In the genomic region with DNA sequence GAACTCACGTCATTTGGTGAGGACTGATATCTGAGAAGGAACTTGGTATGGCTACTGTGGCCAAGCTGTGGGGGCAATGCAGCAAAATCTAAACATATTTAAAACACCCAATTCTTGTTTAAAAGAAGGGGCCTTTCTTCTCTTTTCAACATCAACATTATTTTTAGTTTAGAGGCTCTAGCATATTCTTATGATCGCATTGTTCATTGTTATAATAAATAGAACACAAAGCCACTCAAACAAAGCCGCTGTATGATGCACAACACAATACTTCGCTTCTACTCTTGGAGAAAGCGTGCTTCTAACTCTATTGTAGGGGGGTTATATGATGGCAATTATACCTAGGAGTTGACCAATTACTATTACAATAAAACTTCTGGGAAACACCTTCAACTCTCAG, we compare ENCODE assay signal across 16 mouse cellular contexts.
"Had no signal": no experiment of that assay in that cellular context is flagged by ENCODE, and none has a peak within 500 bp of the region (broad histone marks: within the 10 kb centered on the region; RNA-seq: fewer than 3 reads in every experiment).

No protein-coding gene starts in this region.

- DNase-seq: gastrocnemius, adult 2 months; gastrocnemius, postnatal 10 days; gastrocnemius, postnatal 25 days; heart, adult 18-20 months; heart, postnatal 10 days; heart, postnatal 4 days; kidney, adult 18-20 months; kidney, adult 8-10 months; kidney, postnatal 14 days; kidney, postnatal 36 days; liver; liver, embryonic 13.5 days had no signal

- ATAC-seq: hindbrain, embryonic 16.5 days; inflammation-experienced regulatory T-cells, adult 6 months; intestine, embryonic 15.5 days; intestine, postnatal 0 days had no signal
